In the genomic region with DNA sequence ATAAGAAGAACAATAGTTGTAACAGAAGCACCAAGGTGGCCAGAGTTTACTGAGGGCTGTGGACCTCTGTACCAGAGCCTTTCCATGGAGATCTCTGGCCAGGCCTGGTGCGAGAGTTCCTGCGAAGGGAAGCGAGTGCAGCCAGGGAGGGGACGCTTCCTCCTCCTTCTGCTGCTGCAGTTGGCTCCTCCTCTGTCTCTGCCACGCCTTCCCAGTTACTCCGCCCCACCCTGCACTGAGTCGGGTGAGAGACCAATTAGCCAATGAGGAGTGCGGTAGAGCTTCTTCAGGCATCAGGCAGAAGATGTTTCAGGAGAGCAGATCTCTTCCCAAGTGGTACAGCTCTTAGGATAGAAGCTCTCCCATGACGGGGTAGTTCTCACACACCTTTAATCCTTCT, we compare ENCODE assay signal across 9 mouse cellular contexts.
A peak's percentile ranks its signal among the peaks of the same experiment; 100 is the strongest.
DNase-seq lines count a peak whose midpoint lies in the region; ATAC-seq lines count a peak whose summit lies in the region.
"Had no signal": no experiment of that assay in that cellular context is flagged by ENCODE, and none has a peak within 500 bp of the region (broad histone marks: within the 10 kb centered on the region; RNA-seq: fewer than 3 reads in every experiment).

No protein-coding gene starts in this region.

- no peak overlapping the region for H3K4me3 ChIP-seq in hindbrain, embryonic 11.5 days (ENCODE audit: low read depth, low read length)
- no peak overlapping the region for H3K4me3 ChIP-seq in hindbrain, embryonic 13.5 days
- H3K4me3 ChIP-seq in midbrain, embryonic 10.5 days = no peak overlapping the region
- no peak overlapping the region for H3K4me3 ChIP-seq in midbrain, embryonic 13.5 days (replicated peaks)
- H3K4me3 ChIP-seq in embryonic facial prominence, embryonic 10.5 days = no peak overlapping the region
- no peak overlapping the region for H3K4me3 ChIP-seq in stomach, embryonic 15.5 days (replicated peaks)
- H3K4me3 ChIP-seq: heart, embryonic 15.5 days; limb, embryonic 13.5 days had no signal

- peak; percentile 4 for DNase-seq in hindbrain, embryonic 11.5 days (ENCODE audit: low spot score)
- DNase-seq in midbrain, embryonic 10.5 days (ENCODE audit: low spot score) = peak; percentile 20
- peak; percentile 39 for DNase-seq in embryonic facial prominence, embryonic 10.5 days (ENCODE audit: low spot score)

- no peaks in the 10 kb centered on the region for H3K36me3 ChIP-seq in hindbrain, embryonic 11.5 days (ENCODE audit: control insufficient read depth, insufficient read depth, low read length)
- H3K36me3 ChIP-seq in hindbrain, embryonic 13.5 days = no peaks in the 10 kb centered on the region
- no peaks in the 10 kb centered on the region for H3K36me3 ChIP-seq in midbrain, embryonic 10.5 days
- no peaks in the 10 kb centered on the region for H3K36me3 ChIP-seq in midbrain, embryonic 13.5 days
- H3K36me3 ChIP-seq in embryonic facial prominence, embryonic 10.5 days (replicated peaks) = no peaks in the 10 kb centered on the region
- no peaks in the 10 kb centered on the region for H3K36me3 ChIP-seq in stomach, embryonic 15.5 days
- H3K36me3 ChIP-seq: heart, embryonic 15.5 days; limb, embryonic 13.5 days had no signal

- 0 out of 2 replicates have a peak, but pooled peaks have one; percentile 45 for ATAC-seq in hindbrain, embryonic 11.5 days (ENCODE audit: low FRiP score)
- ATAC-seq in hindbrain, embryonic 13.5 days (ENCODE audit: low FRiP score) = no peak
- no peak for ATAC-seq in midbrain, embryonic 13.5 days
- peak; percentile 58; the same call in 1 of the 2 replicates for ATAC-seq in stomach, embryonic 15.5 days (ENCODE audit: insufficient read depth, low FRiP score, low read depth)
- no peak for ATAC-seq in activated CD4-positive, CD25-positive, alpha-beta regulatory T cell, adult 4 months

- H3K4me1 ChIP-seq in hindbrain, embryonic 11.5 days (replicated peaks; ENCODE audit: control insufficient read depth, insufficient read depth, low read length) = no peaks in the 10 kb centered on the region
- H3K4me1 ChIP-seq in hindbrain, embryonic 13.5 days (replicated peaks) = no peaks in the 10 kb centered on the region
- 0 out of 2 replicates have a peak, but pooled peaks cover 4% of the 10 kb centered on the region for H3K4me1 ChIP-seq in midbrain, embryonic 10.5 days
- no peaks in the 10 kb centered on the region for H3K4me1 ChIP-seq in midbrain, embryonic 13.5 days (replicated peaks)
- no peaks in the 10 kb centered on the region; the same call in 1 of the 2 replicates for H3K4me1 ChIP-seq in embryonic facial prominence, embryonic 10.5 days
- H3K4me1 ChIP-seq in stomach, embryonic 15.5 days = no peaks in the 10 kb centered on the region
- H3K4me1 ChIP-seq: heart, embryonic 15.5 days; limb, embryonic 13.5 days had no signal

- H3K4me2 ChIP-seq in hindbrain, embryonic 11.5 days (replicated peaks; ENCODE audit: low read depth, low read length) = no peak overlapping the region
- no peak overlapping the region for H3K4me2 ChIP-seq in hindbrain, embryonic 13.5 days
- H3K4me2 ChIP-seq in midbrain, embryonic 13.5 days (replicated peaks) = no peak overlapping the region
- no peak overlapping the region for H3K4me2 ChIP-seq in stomach, embryonic 15.5 days
- H3K4me2 ChIP-seq: heart, embryonic 15.5 days; limb, embryonic 13.5 days had no signal

- 42% methylated on average over 9 of the region's 9 CpGs for WGBS in hindbrain, embryonic 11.5 days
- WGBS in hindbrain, embryonic 13.5 days = 32% methylated on average over 9 of the region's 9 CpGs
- WGBS in midbrain, embryonic 10.5 days = 40% methylated on average over 9 of the region's 9 CpGs
- WGBS in midbrain, embryonic 13.5 days = 44% methylated on average over 9 of the region's 9 CpGs
- 30% methylated on average over 9 of the region's 9 CpGs for WGBS in embryonic facial prominence, embryonic 10.5 days
- 25% methylated on average over 9 of the region's 9 CpGs for WGBS in stomach, embryonic 15.5 days

- no peak overlapping the region for H3K9ac ChIP-seq in hindbrain, embryonic 11.5 days (ENCODE audit: low read depth, low read length)
- H3K9ac ChIP-seq in hindbrain, embryonic 13.5 days = no peak overlapping the region
- H3K9ac ChIP-seq in midbrain, embryonic 13.5 days (replicated peaks) = no peak overlapping the region
- no peak overlapping the region for H3K9ac ChIP-seq in stomach, embryonic 15.5 days
- H3K9ac ChIP-seq: heart, embryonic 15.5 days; limb, embryonic 13.5 days had no signal

- H3K27ac ChIP-seq in hindbrain, embryonic 11.5 days (ENCODE audit: low read depth, low read length) = no peak overlapping the region
- H3K27ac ChIP-seq in hindbrain, embryonic 13.5 days = no peak overlapping the region
- no peak overlapping the region for H3K27ac ChIP-seq in midbrain, embryonic 10.5 days (replicated peaks)
- H3K27ac ChIP-seq in midbrain, embryonic 13.5 days = no peak overlapping the region
- H3K27ac ChIP-seq in embryonic facial prominence, embryonic 10.5 days (replicated peaks) = no peak overlapping the region
- H3K27ac ChIP-seq in stomach, embryonic 15.5 days = no peak overlapping the region
- H3K27ac ChIP-seq: heart, embryonic 15.5 days; limb, embryonic 13.5 days had no signal

- H3K27me3 ChIP-seq in hindbrain, embryonic 11.5 days (ENCODE audit: control insufficient read depth, insufficient read depth, low read length) = no peaks in the 10 kb centered on the region
- no peaks in the 10 kb centered on the region for H3K27me3 ChIP-seq in hindbrain, embryonic 13.5 days
- H3K27me3 ChIP-seq in midbrain, embryonic 10.5 days (ENCODE audit: low read depth, poor library complexity, severe bottlenecking) = no peaks in the 10 kb centered on the region
- H3K27me3 ChIP-seq in midbrain, embryonic 13.5 days = no peaks in the 10 kb centered on the region
- no peaks in the 10 kb centered on the region for H3K27me3 ChIP-seq in embryonic facial prominence, embryonic 10.5 days (replicated peaks; ENCODE audit: low read depth, poor library complexity, severe bottlenecking)
- no peaks in the 10 kb centered on the region for H3K27me3 ChIP-seq in stomach, embryonic 15.5 days (replicated peaks)
- H3K27me3 ChIP-seq: heart, embryonic 15.5 days; limb, embryonic 13.5 days had no signal

- no peaks in the 10 kb centered on the region for H3K9me3 ChIP-seq in hindbrain, embryonic 11.5 days (ENCODE audit: control insufficient read depth, low read length)
- no peaks in the 10 kb centered on the region for H3K9me3 ChIP-seq in hindbrain, embryonic 13.5 days
- H3K9me3 ChIP-seq in midbrain, embryonic 10.5 days (replicated peaks) = no peaks in the 10 kb centered on the region
- H3K9me3 ChIP-seq in midbrain, embryonic 13.5 days = no peaks in the 10 kb centered on the region
- H3K9me3 ChIP-seq in embryonic facial prominence, embryonic 10.5 days = no peaks in the 10 kb centered on the region
- H3K9me3 ChIP-seq in stomach, embryonic 15.5 days = no peaks in the 10 kb centered on the region
- H3K9me3 ChIP-seq: heart, embryonic 15.5 days; limb, embryonic 13.5 days had no signal

Comparison
In these comparisons a context has a peak if more than half of its experiments do, and no peak if none do; other contexts are left out.
1. ATAC-seq: peak in hindbrain, embryonic 11.5 days (single experiment) and stomach, embryonic 15.5 days (single experiment); none in hindbrain, embryonic 13.5 days (single experiment), midbrain, embryonic 13.5 days (single experiment) and activated CD4-positive, CD25-positive, alpha-beta regulatory T cell, adult 4 months (single experiment).
2. Peak in every context shown above with its lines, with median percentiles within 50 percentile points of each other: DNase-seq.